Mouse (Mus musculus) embryonic stem cell, embryonic (primary cell): ENCODE data around the gene Arhgap44.

Source experiments
- CTCF ChIA-PET, 4 experiments: fragments of 300-600 bp in 2 of 4; fragments of 350-600 bp in 2 of 4; sonication (Branson Sonifier 250); formaldehyde crosslinking; loops; one replicate each; lab custom pipeline; 2022; ENCODE audit warnings: inconsistent platforms in 2 of 4; lab: Charles Lee
- POLR2A ChIA-PET, 4 experiments: fragments of 300-600 bp in 2 of 4; fragments of 350-600 bp in 2 of 4; sonication (Branson Sonifier 250); formaldehyde crosslinking; loops; one replicate each; lab custom pipeline; 2022; ENCODE audit warnings: antibody characterized with exemption in 4 of 4, inconsistent platforms in 1 of 4; lab: Charles Lee

Gene Arhgap44

GRCm38 (mm10) chr11:65003611-65004010 is 159.2 kb downstream of the Arhgap44 start:
- CTCF ChIA-PET: interaction anchor here in 1 of 4 experiments (0.7 kb wide), 1 partner anchor 25 kb away, joined by 13 read pairs; the partner anchor contains the start of gene Elac2
- POLR2A ChIA-PET: interaction anchor here in 2 of 4 experiments (0.6 to 0.7 kb wide), 2 partner anchors 11 to 22 kb away, joined by 3 to 5 read pairs; no protein-coding TSS in a partner anchor

DNA sequence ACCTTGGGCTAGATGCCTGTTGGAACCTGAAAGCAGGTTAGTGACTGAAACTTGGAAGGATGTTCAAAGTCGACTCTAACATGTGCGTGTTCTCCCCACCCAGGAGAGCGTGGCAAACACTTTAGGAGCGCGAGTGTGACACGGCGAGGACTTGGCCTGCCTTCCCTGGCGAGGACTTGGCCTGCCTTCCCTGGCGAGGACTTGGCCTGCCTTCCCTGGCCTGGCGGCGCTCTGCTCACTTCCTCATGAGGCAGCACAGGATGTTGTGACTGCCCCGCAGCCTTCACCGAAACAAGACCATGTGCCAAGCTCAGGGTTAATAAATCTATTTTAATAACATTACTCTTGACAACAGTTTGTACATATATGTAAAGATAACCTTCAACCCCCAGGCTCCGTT is 161.0 kb downstream of the Arhgap44 start:
- POLR2A ChIA-PET: interaction anchor here in 1 of 4 experiments (1.2 kb wide), 1 partner anchor 21 kb away, joined by 4 read pairs; no protein-coding TSS in a partner anchor

GRCm38 (mm10) chr11:64999685-65000084 is 163.1 kb downstream of the Arhgap44 start:
- CTCF ChIA-PET: no interaction called here
- POLR2A ChIA-PET: interaction anchor here in 1 of 4 experiments (1.3 kb wide), 1 partner anchor 16 kb away, joined by 3 read pairs; no protein-coding TSS in a partner anchor

More for the DNA sequence above, 161.0 kb downstream of the Arhgap44 start:
- CTCF ChIA-PET: no interaction called here

DNA sequence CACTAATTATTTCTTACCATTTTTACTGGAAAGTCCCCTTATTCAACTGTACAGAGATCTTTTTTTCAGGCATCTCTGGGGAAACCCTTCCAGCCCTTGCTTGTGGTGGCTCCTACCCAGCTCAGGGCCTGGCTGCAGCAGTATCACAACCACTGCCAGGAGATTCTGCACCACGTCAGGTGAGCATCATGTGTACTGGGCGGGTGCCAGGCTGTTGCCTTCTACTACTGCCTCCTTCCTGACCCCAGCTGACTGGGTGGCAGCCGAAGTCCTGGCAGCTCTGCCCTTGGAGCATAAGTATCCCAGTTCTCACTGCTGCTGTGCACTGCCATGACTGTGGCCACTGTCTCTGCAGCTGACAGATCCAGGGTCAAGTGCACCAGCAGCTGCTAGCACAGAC is 164.3 kb downstream of the Arhgap44 start:
- CTCF ChIA-PET: interaction anchor here in 1 of 4 experiments (0.6 kb wide), 1 partner anchor 93 kb away, joined by 3 read pairs; no protein-coding TSS in a partner anchor
- POLR2A ChIA-PET: interaction anchor here in 1 of 4 experiments (0.8 kb wide), 1 partner anchor 16 kb away, joined by 3 read pairs; no protein-coding TSS in a partner anchor

- CTCF ChIA-PET: no interaction called here
- POLR2A ChIA-PET: no interaction called here
Measured at GRCm38 (mm10) chr11:64988556-64988955, 174.2 kb downstream of the Arhgap44 start.

- POLR2A ChIA-PET: no interaction called here
- CTCF ChIA-PET: no interaction called here
Measured at GRCm38 (mm10) chr11:64979489-64979845, 183.3 kb downstream of the Arhgap44 start.

DNA sequence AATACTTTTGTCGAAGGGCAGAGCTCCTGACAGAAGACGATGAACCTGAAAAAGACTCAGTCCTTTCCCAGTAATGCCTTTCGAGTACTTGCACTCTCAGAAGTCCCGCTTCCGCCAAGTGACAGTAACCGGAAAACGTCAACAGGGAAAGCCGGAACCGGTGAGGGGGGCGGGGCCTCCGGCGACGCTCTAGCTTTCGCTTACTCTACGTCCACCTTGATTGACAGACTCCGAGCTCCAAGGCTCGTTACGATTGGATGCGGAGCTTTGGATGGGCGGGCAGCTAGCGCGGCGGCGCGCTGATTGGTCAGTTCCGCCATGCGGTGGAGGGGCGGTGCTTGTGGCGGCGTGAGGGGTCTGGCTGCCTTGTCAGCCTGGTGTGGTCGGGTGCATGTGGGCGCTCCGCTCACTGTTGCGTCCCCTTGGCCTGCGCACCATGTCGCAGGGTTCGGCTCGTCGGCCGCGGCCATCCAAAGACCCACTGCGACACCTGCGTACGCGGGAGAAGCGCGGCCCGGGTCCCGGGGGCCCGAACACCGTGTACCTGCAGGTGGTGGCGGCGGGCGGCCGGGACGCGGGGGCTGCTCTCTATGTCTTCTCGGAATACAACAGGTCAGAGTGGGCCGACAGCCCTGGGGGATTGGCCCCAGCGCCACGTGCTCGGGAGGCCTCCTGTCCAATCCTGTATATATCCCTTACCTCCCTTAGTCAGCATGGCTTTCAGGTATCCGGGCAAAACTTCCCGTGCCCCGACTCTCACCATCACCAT is 183.9 kb downstream of the Arhgap44 start, which contains the start of gene Elac2:
Elac2 (plus strand) TSS at position 319 of the 769 bp plus-strand sequence.
- CTCF ChIA-PET: interaction anchor here in 2 of 4 experiments (0.5 to 1.0 kb wide), 3 partner anchors 11 to 80 kb away, joined by 3 to 13 read pairs (median 5); no protein-coding TSS in a partner anchor
- POLR2A ChIA-PET: interaction anchor here in 2 of 4 experiments (0.6 to 1.3 kb wide), 11 partner anchors 10 to 1022 kb away, joined by 3 to 6 read pairs (median 3); partner anchors contain the start of gene Arhgap44 (in 1 of the 2)

GRCm38 (mm10) chr11:64972418-64972817 is 190.3 kb downstream of the Arhgap44 start:
- CTCF ChIA-PET: interaction anchor here in 1 of 4 experiments (0.6 kb wide), 1 partner anchor 170 kb away, joined by 4 read pairs; no protein-coding TSS in a partner anchor
- POLR2A ChIA-PET: no interaction called here

DNA sequence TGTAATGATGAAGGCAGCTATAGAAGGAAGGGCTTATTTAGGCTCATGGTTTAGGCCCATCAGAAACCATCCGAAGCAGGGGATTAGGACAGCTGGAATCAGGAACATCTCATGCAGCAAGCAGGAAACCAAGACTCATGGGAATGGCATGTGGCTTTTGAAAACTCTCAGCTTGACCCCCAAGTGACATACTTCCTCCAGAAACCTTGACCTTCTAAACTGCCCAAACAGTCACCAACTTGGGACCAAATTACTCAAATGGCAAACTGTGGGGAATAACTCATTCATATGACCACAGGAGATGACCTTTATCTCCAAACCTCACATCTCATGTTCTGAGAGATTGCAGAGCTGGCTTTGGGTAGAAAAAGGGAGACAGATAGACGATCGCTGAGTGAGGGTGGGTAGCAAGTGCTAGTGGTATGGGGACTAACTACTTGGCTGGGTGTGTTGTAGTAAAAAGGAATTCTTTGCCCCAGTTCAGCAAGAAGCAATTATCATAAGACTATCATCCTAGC is 191.2 kb downstream of the Arhgap44 start:
- CTCF ChIA-PET: no interaction called here
- POLR2A ChIA-PET: no interaction called here

GRCm38 (mm10) chr11:64968939-64969342 is 193.8 kb downstream of the Arhgap44 start:
- CTCF ChIA-PET: interaction anchor here in 2 of 4 experiments (0.9 to 1.3 kb wide), 5 partner anchors 9 to 1578 kb away, joined by 3 read pairs; partner anchors contain the start of gene Elac2 (in 1 of the 2)
- POLR2A ChIA-PET: interaction anchor here in 1 of 4 experiments (1.4 kb wide), 1 partner anchor 10 kb away, joined by 6 read pairs; the partner anchor contains the start of gene Elac2

DNA sequence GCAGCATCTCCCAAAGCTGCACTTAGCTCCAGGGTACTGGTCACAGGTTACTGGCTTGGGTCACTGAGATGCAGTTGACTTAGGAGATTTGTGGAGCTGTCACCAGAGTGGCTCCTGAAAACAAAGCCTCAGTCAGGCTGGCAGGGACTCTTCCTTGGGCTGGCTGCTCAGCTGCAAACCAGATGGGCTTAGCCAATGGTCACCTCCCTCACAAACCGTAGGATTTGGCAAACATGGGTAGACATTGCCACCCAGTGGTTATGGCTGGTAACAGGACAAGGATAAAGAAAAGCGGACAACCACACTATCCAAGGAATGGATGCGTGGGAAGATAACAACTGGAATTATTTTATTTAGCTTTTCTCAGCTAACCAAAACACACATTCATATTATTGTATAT is 194.3 kb downstream of the Arhgap44 start:
- ChIA-PET CTCF (interaction anchor here in 3 of 4 experiments (0.7 to 1.3 kb wide), 8 partner anchors 8 to 1577 kb away, joined by 3 to 4 read pairs (median 3); partner anchors contain the start of gene Elac2 (in 1 of the 3)), POLR2A (interaction anchor here in 1 of 4 experiments (1.4 kb wide), 1 partner anchor 10 kb away, joined by 6 read pairs; the partner anchor contains the start of gene Elac2)

GRCm38 (mm10) chr11:64962629-64963028 is 200.1 kb downstream of the Arhgap44 start:
- CTCF ChIA-PET: no interaction called here

DNA sequence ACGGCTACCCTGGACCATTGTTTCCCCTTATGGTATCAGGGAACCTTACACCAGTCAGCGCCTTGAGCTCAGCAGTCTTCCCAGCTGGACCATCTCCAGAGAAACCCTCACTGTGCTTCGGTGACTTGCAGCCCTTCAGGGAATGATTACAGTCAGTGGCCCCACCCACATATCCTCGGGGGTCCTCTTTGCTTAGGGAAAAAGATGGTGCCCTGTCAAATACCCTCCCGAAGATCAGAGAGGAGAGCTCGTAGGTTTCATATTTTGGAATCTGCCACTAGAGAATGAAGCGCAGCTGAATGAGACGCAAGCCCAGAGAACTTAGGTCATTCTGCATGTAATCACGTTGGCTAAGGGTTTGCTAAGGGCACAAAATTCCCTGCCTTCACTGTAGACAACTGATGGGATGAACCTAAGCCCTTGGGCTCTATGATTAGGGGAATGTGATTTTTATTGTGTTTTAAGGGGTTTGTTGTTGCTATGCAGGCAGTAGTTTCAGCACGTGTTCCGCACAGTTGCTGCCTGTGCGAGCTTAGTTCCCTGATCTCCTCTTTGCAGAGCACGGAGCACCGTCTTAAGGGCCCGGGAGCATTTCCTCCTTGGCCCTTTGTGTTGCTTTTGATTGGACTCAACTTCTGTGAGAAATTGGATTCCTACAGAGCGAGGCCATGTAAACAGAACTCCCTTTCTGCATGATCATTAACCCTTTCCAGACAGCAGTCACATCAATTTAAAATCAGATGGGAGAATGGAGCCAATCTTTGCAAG is 205.6 kb downstream of the Arhgap44 start:
- ChIA-PET CTCF (no interaction called here), POLR2A (interaction anchor here in 1 of 4 experiments (0.6 kb wide), 1 partner anchor 219 kb away, joined by 3 read pairs; no protein-coding TSS in a partner anchor)

More at GRCm38 (mm10) chr11:64962629-64963028, 200.1 kb downstream of the Arhgap44 start:
- POLR2A ChIA-PET: no interaction called here
